Mouse (Mus musculus): ENCODE measurements around the gene Cnksr3. TPM values are rescaled to one million over a fixed set of nuclear protein-coding genes. Genes with fewer than 3 reads are reported as not detected.

The Cnksr3 gene
- polyA plus RNA-seq, 1 experiment from 2014 or later = 7.4 TPM

DNA sequence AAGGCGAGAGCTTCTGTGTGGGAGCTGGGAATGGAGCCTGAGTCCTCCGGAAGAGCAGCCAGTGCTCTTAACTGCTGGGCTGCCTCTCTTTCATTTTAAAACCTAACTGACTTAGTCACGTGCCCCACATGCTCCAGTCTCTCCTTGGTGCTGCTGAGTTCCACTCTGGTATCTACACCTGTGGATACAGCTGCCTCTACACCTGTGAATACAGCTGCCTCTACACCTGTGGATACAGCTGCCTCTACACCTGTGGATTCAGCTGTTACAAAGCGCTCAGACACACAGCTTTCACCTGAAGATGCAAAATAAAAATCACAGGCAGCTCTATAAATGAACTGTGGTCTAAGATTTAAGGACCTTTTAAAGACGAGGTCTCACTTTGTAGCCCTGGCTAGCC lies 79.0 kb downstream of the Cnksr3 start:
- 88% methylated on average over 5 of the region's 5 CpGs for WGBS
- Histone ChIP-seq H3K27ac (ENCODE audit: low read length) (no peak overlapping the region), H3K36me3 (ENCODE audit: insufficient read depth, low read length) (peaks cover 10% of the 10 kb centered on the region; the same call in 1 of the 2 replicates), H3K27me3 (replicated peaks; ENCODE audit: insufficient read depth, low read length) (no peaks in the 10 kb centered on the region), H3K9me3 (ENCODE audit: low read length) (no peaks in the 10 kb centered on the region), H3K9ac (replicated peaks; ENCODE audit: low read depth) (no peak overlapping the region), H3K4me1 (ENCODE audit: insufficient read depth, low read depth, low read length) (no peaks in the 10 kb centered on the region), H3K4me3 (ENCODE audit: low read depth, low read length) (no peak overlapping the region), H3K4me2 (replicated peaks; ENCODE audit: low read depth, low read length) (no peak overlapping the region)
- DNase-seq (ENCODE audit: low spot score) (no peak), ATAC-seq (no peak)
- TF ChIP-seq EP300 (IDR thresholded peaks at IDR 0.05) = no peak
- no peak for TF ChIP-seq CTCF (IDR thresholded peaks at IDR 0.05)

DNA sequence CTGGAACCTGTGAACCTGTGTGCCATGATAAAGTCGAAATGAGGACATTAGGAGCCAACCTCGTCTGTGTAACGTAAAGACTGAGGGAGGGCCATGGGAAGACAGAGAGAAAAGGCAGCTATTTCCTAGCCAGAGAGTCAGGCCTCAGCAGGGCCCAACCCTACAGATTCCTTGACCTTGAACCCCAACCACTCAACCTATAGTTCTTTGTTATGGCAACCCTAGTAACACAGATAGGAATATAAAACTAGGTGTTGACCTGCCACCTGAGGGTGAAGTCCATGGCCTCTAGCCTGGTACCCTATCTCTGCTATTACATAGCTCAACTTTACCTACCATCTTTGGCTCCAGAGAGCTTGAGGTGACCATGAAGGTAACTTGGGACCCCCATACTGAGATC lies 80.6 kb downstream of the Cnksr3 start:
- H3K36me3 ChIP-seq (ENCODE audit: insufficient read depth, low read length) = peaks cover 10% of the 10 kb centered on the region; the same call in 1 of the 2 replicates
- DNase-seq (ENCODE audit: low spot score) = no peak

DNA sequence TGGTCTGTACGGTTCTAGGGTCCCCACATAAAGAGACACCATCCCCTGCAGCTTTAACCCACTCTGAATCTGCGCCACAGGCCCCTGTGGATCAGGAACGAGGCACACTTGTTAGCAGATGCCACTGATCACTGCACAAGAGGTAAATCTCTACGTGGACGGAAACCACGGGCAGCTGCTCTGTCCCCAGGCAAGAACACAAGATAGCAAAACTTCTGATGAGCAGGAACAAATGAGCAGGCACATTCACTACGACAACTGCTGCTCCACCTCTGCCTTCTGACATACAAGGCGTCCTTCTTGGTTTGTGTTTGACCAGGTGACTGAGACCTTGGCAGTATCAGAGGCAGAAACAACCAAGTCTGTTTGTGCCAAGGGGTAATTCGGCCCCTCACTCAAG lies 84.2 kb downstream of the Cnksr3 start:
- Histone ChIP-seq H3K4me1 (ENCODE audit: insufficient read depth, low read depth, low read length) (no peaks in the 10 kb centered on the region), H3K27ac (ENCODE audit: low read length) (no peak overlapping the region), H3K9me3 (ENCODE audit: low read length) (no peaks in the 10 kb centered on the region), H3K9ac (replicated peaks; ENCODE audit: low read depth) (no peak overlapping the region), H3K27me3 (replicated peaks; ENCODE audit: insufficient read depth, low read length) (no peaks in the 10 kb centered on the region), H3K4me3 (ENCODE audit: low read depth, low read length) (no peak overlapping the region), H3K36me3 (ENCODE audit: insufficient read depth, low read length) (peaks cover 18% of the 10 kb centered on the region; the same call in 1 of the 2 replicates), H3K4me2 (replicated peaks; ENCODE audit: low read depth, low read length) (no peak overlapping the region)
- ATAC-seq (no peak), DNase-seq (ENCODE audit: low spot score) (no peak)
- TF ChIP-seq EP300 (IDR thresholded peaks at IDR 0.05) (no peak), CTCF (IDR thresholded peaks at IDR 0.05) (no peak)
- WGBS = 89% methylated on average over 9 of the region's 9 CpGs

More for the DNA sequence above, 80.6 kb downstream of the Cnksr3 start:
- H3K4me1 ChIP-seq (ENCODE audit: insufficient read depth, low read depth, low read length) = no peaks in the 10 kb centered on the region
- ATAC-seq = no peak
- no peak overlapping the region for H3K9ac ChIP-seq (replicated peaks; ENCODE audit: low read depth)
- H3K27ac ChIP-seq (ENCODE audit: low read length) = no peak overlapping the region
- H3K9me3 ChIP-seq (ENCODE audit: low read length) = no peaks in the 10 kb centered on the region
- TF ChIP-seq CTCF (IDR thresholded peaks at IDR 0.05) = no peak
- no peak overlapping the region for H3K4me2 ChIP-seq (replicated peaks; ENCODE audit: low read depth, low read length)
- 89% methylated on average over 3 of the region's 3 CpGs for WGBS
- no peaks in the 10 kb centered on the region for H3K27me3 ChIP-seq (replicated peaks; ENCODE audit: insufficient read depth, low read length)
- H3K4me3 ChIP-seq (ENCODE audit: low read depth, low read length) = no peak overlapping the region

DNA sequence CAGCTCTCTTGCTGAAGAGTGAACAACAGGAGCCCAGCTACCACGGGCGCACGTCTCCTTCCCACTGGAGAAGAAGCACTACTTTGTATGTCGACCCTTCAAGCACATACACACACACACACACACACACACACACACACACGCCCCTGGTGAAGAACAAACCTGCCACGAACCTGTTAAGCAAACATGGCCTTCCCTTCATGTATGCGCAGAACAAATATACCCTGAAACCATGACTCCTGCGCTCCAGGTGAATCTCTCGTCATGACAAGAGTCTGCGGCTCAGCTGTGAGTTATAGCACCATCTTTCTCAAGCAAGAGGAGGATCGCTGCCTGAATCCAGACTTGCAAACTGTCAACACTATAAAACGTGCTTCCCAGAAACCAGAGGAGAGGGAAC lies 85.2 kb downstream of the Cnksr3 start:
- WGBS = 66% methylated on average over 12 of the region's 12 CpGs
- DNase-seq (ENCODE audit: low spot score) (no peak), ATAC-seq (peak; percentile 30)
- Histone ChIP-seq H3K4me3 (ENCODE audit: low read depth, low read length) (no peak overlapping the region), H3K4me2 (replicated peaks; ENCODE audit: low read depth, low read length) (no peak overlapping the region), H3K4me1 (ENCODE audit: insufficient read depth, low read depth, low read length) (no peaks in the 10 kb centered on the region), H3K9me3 (ENCODE audit: low read length) (no peaks in the 10 kb centered on the region), H3K9ac (replicated peaks; ENCODE audit: low read depth) (no peak overlapping the region), H3K27ac (ENCODE audit: low read length) (no peak overlapping the region), H3K36me3 (ENCODE audit: insufficient read depth, low read length) (peaks cover 18% of the 10 kb centered on the region; the same call in 1 of the 2 replicates), H3K27me3 (replicated peaks; ENCODE audit: insufficient read depth, low read length) (no peaks in the 10 kb centered on the region)
- no peak for TF ChIP-seq CTCF (IDR thresholded peaks at IDR 0.05)
- TF ChIP-seq EP300 (IDR thresholded peaks at IDR 0.05) = no peak

DNA sequence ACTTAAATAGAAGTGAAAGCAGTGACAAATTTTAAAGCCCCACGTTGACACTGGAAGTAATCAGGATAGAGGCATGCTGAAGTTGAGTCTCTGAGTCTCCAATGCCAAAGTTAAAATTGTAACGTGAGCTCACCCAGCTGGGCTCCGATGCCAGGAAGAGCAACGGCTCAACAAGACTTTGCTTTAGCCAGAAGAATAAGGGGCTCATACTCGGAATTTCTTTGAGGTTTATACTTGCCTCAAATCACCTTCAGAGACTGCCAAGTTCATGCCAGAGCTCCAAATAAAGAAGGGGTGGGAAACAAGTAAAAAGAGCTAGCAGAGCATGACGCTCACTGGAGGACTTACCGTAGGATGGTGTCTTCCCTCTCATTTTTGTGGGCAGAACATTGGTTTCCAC lies 85.8 kb downstream of the Cnksr3 start:
- no peak overlapping the region for H3K9ac ChIP-seq (replicated peaks; ENCODE audit: low read depth)

DNA sequence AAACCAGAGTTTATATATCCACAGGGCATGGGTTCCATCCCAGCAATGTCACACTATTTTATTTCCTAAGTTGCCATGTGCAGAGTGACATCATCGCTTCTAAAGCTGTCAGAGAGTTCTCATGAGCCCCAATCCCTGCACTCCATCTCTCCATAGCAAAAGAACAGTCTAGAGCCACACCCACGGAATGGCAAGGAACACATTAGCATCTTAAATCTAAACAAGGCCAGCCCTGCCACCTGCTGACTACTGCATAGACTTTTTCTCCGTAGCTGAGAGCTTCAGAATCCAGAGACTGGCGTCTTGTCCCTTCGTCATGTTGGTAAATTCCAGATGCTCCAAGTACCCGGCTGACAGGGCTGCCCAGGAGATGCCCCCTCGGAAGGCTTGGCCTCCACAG lies 87.0 kb downstream of the Cnksr3 start:
- Histone ChIP-seq H3K9ac (replicated peaks; ENCODE audit: low read depth) (no peak overlapping the region), H3K9me3 (ENCODE audit: low read length) (no peaks in the 10 kb centered on the region), H3K27me3 (replicated peaks; ENCODE audit: insufficient read depth, low read length) (no peaks in the 10 kb centered on the region), H3K4me3 (ENCODE audit: low read depth, low read length) (no peak overlapping the region), H3K4me2 (replicated peaks; ENCODE audit: low read depth, low read length) (no peak overlapping the region), H3K4me1 (ENCODE audit: insufficient read depth, low read depth, low read length) (no peaks in the 10 kb centered on the region), H3K27ac (ENCODE audit: low read length) (no peak overlapping the region), H3K36me3 (ENCODE audit: insufficient read depth, low read length) (peaks cover 15% of the 10 kb centered on the region; the same call in 1 of the 2 replicates)
- WGBS = 79% methylated on average over 7 of the region's 7 CpGs
- ATAC-seq (no peak), DNase-seq (ENCODE audit: low spot score) (no peak)
- TF ChIP-seq EP300 (IDR thresholded peaks at IDR 0.05) (no peak), CTCF (IDR thresholded peaks at IDR 0.05) (peak; percentile 40)

More for the DNA sequence above, 85.8 kb downstream of the Cnksr3 start:
- Histone ChIP-seq H3K27me3 (replicated peaks; ENCODE audit: insufficient read depth, low read length) (no peaks in the 10 kb centered on the region), H3K4me2 (replicated peaks; ENCODE audit: low read depth, low read length) (no peak overlapping the region), H3K9me3 (ENCODE audit: low read length) (no peaks in the 10 kb centered on the region), H3K27ac (ENCODE audit: low read length) (no peak overlapping the region), H3K36me3 (ENCODE audit: insufficient read depth, low read length) (peaks cover 16% of the 10 kb centered on the region; the same call in 1 of the 2 replicates), H3K4me1 (ENCODE audit: insufficient read depth, low read depth, low read length) (no peaks in the 10 kb centered on the region), H3K4me3 (ENCODE audit: low read depth, low read length) (no peak overlapping the region)
- DNase-seq (ENCODE audit: low spot score) (no peak), ATAC-seq (no peak)
- WGBS = 55% methylated on average over 7 of the region's 7 CpGs
- TF ChIP-seq EP300 (IDR thresholded peaks at IDR 0.05) = no peak
- no peak for TF ChIP-seq CTCF (IDR thresholded peaks at IDR 0.05)

DNA sequence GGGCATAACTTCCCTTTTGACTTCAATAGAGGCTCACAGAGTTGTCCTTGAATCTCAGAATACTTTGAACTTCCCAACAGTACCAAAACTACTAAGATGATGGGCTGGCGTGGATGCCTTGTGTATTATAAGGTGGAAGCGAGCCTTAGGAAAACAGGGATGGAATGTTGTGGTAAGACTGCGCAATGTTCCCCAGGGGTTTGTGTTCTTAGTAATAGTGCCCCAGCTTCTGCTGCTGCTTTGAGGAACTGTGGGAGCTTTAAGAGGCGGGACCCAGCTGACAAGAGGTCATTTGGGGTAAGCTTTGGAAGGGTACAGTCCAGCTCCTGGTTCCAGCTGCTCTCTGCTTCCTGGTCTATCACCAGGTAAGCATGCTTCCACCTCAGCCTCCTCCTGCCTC lies 89.7 kb downstream of the Cnksr3 start:
- no peaks in the 10 kb centered on the region for H3K27me3 ChIP-seq (replicated peaks; ENCODE audit: insufficient read depth, low read length)
- ATAC-seq = no peak
- H3K27ac ChIP-seq (ENCODE audit: low read length) = no peak overlapping the region
- peaks cover 11% of the 10 kb centered on the region; the same call in 1 of the 2 replicates for H3K4me1 ChIP-seq (ENCODE audit: insufficient read depth, low read depth, low read length)
- no peaks in the 10 kb centered on the region for H3K9me3 ChIP-seq (ENCODE audit: low read length)
- no peak overlapping the region for H3K9ac ChIP-seq (replicated peaks; ENCODE audit: low read depth)
- TF ChIP-seq CTCF (IDR thresholded peaks at IDR 0.05) (no peak), EP300 (IDR thresholded peaks at IDR 0.05) (no peak)
- no peak overlapping the region for H3K4me3 ChIP-seq (ENCODE audit: low read depth, low read length)
- no peak for DNase-seq (ENCODE audit: low spot score)
- H3K4me2 ChIP-seq (replicated peaks; ENCODE audit: low read depth, low read length) = no peak overlapping the region
- 87% methylated on average over 4 of the region's 4 CpGs for WGBS
- H3K36me3 ChIP-seq (ENCODE audit: insufficient read depth, low read length) = peaks cover 14% of the 10 kb centered on the region; the same call in 1 of the 2 replicates

Data from lung, postnatal 0 days (tissue).